Mouse (Mus musculus) megakaryocyte, embryonic 14.5 days (primary cell): Measurements from ENCODE around the gene 2200002D01Rik.

Source experiments
- FLI1 ChIP-seq: IDR thresholded peaks from 2 replicates; pipeline ENCODE4 v1.6.1; 2012; ENCODE audit warnings: low read length, inconsistent platforms, mixed read lengths
- GATA1 ChIP-seq: IDR thresholded peaks from 3 replicates; pipeline ENCODE4 v1.6.1; 2012; ENCODE audit warnings: mixed read lengths, low read length, inconsistent platforms, borderline replicate concordance

GRCm38 (mm10) chr7:29234661-29235060 lies 13.6 kb downstream of the 2200002D01Rik start:
- no peak for TF ChIP-seq GATA1
- TF ChIP-seq FLI1 = no peak
